Mouse (Mus musculus) hindbrain, embryonic 14.5 days (tissue): ENCODE results near the gene Stx1a. TPM values are rescaled to one million over a fixed set of nuclear protein-coding genes. Genes with fewer than 3 reads are reported as not detected.

Source experiments
- ATAC-seq: fragments of 200-750 bp; cut with Nextera tagmentation; 2 replicates; pipeline ENCODE4 v1.8.0; 2017; ENCODE audit warnings: moderate number of reproducible peaks, mild to moderate bottlenecking, moderate TSS enrichment, moderate library complexity; ENCODE audit not compliant: low FRiP score
- DNase-seq: peaks from one replicate; pipeline ENCODE4 v3.0.0-alpha.2; 2015; ENCODE audit warnings: low spot score
- H3K27ac ChIP-seq: fragments of 300-500 bp; sonication (generic); 2 replicates; pipeline ENCODE4 v1.5.1; 2014; ENCODE audit warnings: mild to moderate bottlenecking, moderate library complexity
- H3K27me3 ChIP-seq: fragments of 300-500 bp; sonication (generic); 2 replicates; pipeline ENCODE4 v1.6.1; 2014; ENCODE audit warnings: mild to moderate bottlenecking, low read length, mixed read lengths; ENCODE audit not compliant: control insufficient read depth, insufficient read depth
- H3K36me3 ChIP-seq: fragments of 300-500 bp; sonication (generic); replicated peaks from 2 replicates; pipeline ENCODE4 v1.6.1; 2014; ENCODE audit not compliant: control insufficient read depth, insufficient read depth
- H3K4me1 ChIP-seq: fragments of 300-500 bp; sonication (generic); replicated peaks from 2 replicates; pipeline ENCODE4 v1.6.1; 2014; ENCODE audit warnings: antibody characterized with exemption, low read length, mixed read lengths; ENCODE audit not compliant: control insufficient read depth, insufficient read depth
- H3K4me2 ChIP-seq: fragments of 300-500 bp; sonication (generic); replicated peaks from 2 replicates; pipeline ENCODE4 v1.6.1; 2014; ENCODE audit warnings: mild to moderate bottlenecking, moderate library complexity
- H3K4me3 ChIP-seq: fragments of 300-500 bp; sonication (generic); replicated peaks from 2 replicates; pipeline ENCODE4 v1.5.1; 2014; ENCODE audit warnings: mild to moderate bottlenecking, low read length
- H3K9ac ChIP-seq: fragments of 300-500 bp; sonication (generic); 2 replicates; pipeline ENCODE4 v1.6.1; 2014
- H3K9me3 ChIP-seq: fragments of 300-500 bp; sonication (generic); 2 replicates; pipeline ENCODE4 v1.6.1; 2016; ENCODE audit warnings: low read length; ENCODE audit not compliant: control insufficient read depth
- whole genome bisulfite sequencing: fragments of 180-500 bp; shearing (Covaris S2); extraction: QIAGEN DNeasy Blood & Tissue Kit; methylation state at CpG from one replicate; pipeline ENCODE4 v1.1.7; 2014; 5-methylcytosine and 5-hydroxymethylcytosine counted together
- polyA plus RNA-seq: library from polyadenylated mRNA; unstranded; fragments of >200 nt; fragmentation: Nextera tagmentation; extraction: Ambion mirVana; gene quantifications from 2 replicates; pipeline ENCODE4 v1.2.1, GENCODE M21; 2014

The Stx1a gene
- polyA plus RNA-seq, 1 experiment from 2014 or later = 113 TPM

- ATAC-seq (no peak), DNase-seq (no peak)
- WGBS = 82% methylated on average over 4 of the region's 4 CpGs
Measured at GRCm38 (mm10) chr5:135086871-135087270, 63.6 kb downstream of the Stx1a start.

GRCm38 (mm10) chr5:135089653-135090052, 66.4 kb downstream of the Stx1a start, which contains the start of gene Mlxipl:
Gene Mlxipl, plus strand, starts transcription at chr5:135089890.
- H3K36me3 ChIP-seq = no peaks in the 10 kb centered on the region
- no peak within 1 kb of the TSS for H3K27ac ChIP-seq
- no peak within 1 kb of the TSS for H3K4me2 ChIP-seq
- no peak within 1 kb of the TSS for H3K9ac ChIP-seq
- no peaks in the 10 kb centered on the region for H3K4me1 ChIP-seq
- ATAC-seq (no peak), DNase-seq (no peak)
- peaks cover 38% of the 10 kb centered on the region for H3K27me3 ChIP-seq
- H3K9me3 ChIP-seq = no peaks in the 10 kb centered on the region
- WGBS = 3% methylated on average over 39 of the region's 39 CpGs
- H3K4me3 ChIP-seq = no peak within 1 kb of the TSS

More at GRCm38 (mm10) chr5:135086871-135087270, 63.6 kb downstream of the Stx1a start:
- Histone ChIP-seq H3K4me3 (no peak overlapping the region), H3K36me3 (no peaks in the 10 kb centered on the region), H3K4me1 (no peaks in the 10 kb centered on the region), H3K4me2 (no peak overlapping the region), H3K9me3 (no peaks in the 10 kb centered on the region), H3K9ac (no peak overlapping the region), H3K27ac (no peak overlapping the region), H3K27me3 (peaks cover 37% of the 10 kb centered on the region)

Other genes starting within 250 kb of the Stx1a start
- not detected in 2 replicates for gene Tmem270, start 116.7 kb upstream of the Stx1a start, polyA plus RNA-seq
- gene Cldn13, start 108.0 kb upstream of the Stx1a start, polyA plus RNA-seq = 0.50 TPM in 1 of 2 replicates, not detected in the other
- gene Mettl27, start 91.1 kb upstream of the Stx1a start, polyA plus RNA-seq = 6.2 and 7.5 TPM in 2 replicates
- not detected in 2 replicates for gene Cldn4, start 76.5 kb upstream of the Stx1a start, polyA plus RNA-seq
- gene Cldn3, start 37.3 kb upstream of the Stx1a start, polyA plus RNA-seq = 2.1 and 2.6 TPM in 2 replicates
- gene Abhd11, start 14.3 kb upstream of the Stx1a start, polyA plus RNA-seq = 62.7 and 72.3 TPM in 2 replicates
- gene Dnajc30, start 40.7 kb downstream of the Stx1a start, polyA plus RNA-seq = 42.5 and 43.0 TPM in 2 replicates
- 61.9 and 63.3 TPM in 2 replicates for gene Bud23, start 41.5 kb downstream of the Stx1a start, polyA plus RNA-seq
- gene Vps37d, start 54.8 kb downstream of the Stx1a start, polyA plus RNA-seq = 32.9 and 37.1 TPM in 2 replicates
- 0.91 and 1.1 TPM in 2 replicates for gene Mlxipl, start 66.4 kb downstream of the Stx1a start, polyA plus RNA-seq
- gene Tbl2, start 126.2 kb downstream of the Stx1a start, polyA plus RNA-seq = 15.6 and 16.0 TPM in 2 replicates
- 35.8 and 35.9 TPM in 2 replicates for gene Bcl7b, start 144.8 kb downstream of the Stx1a start, polyA plus RNA-seq
- gene Baz1b, start 163.8 kb downstream of the Stx1a start, polyA plus RNA-seq = 35.3 and 37.0 TPM in 2 replicates
- gene Fzd9, start 227.7 kb downstream of the Stx1a start, polyA plus RNA-seq = 14.7 and 15.9 TPM in 2 replicates